Mouse (Mus musculus) CH12.LX (cell line): Measurements from ENCODE around the gene Cidec.

Experiments used
- CTCF ChIP-seq, 2 experiments: IDR thresholded peaks in 1 of 2; conservative IDR thresholded peaks in 1 of 2; 2 replicates each; pipeline ENCODE4 v1.5.1; 2011 to 2012; ENCODE audit warnings: low read depth in 2 of 2, low read length in 2 of 2, improper control_type of control experiment in 1 of 2, inconsistent platforms in 1 of 2, mild to moderate bottlenecking in 1 of 2, moderate library complexity in 1 of 2
- ELF1 ChIP-seq: IDR thresholded peaks from 2 replicates; pipeline ENCODE4 v1.6.1; 2014; ENCODE audit warnings: low read depth, mild to moderate bottlenecking, inconsistent platforms, low read length, improper control_type of control experiment
- EP300 ChIP-seq: IDR thresholded peaks from 2 replicates; pipeline ENCODE4 v1.6.1; 2011; ENCODE audit warnings: low read length, improper control_type of control experiment
- ETS1 ChIP-seq: conservative IDR thresholded peaks from 2 replicates; pipeline ENCODE4 v1.6.1; 2012; ENCODE audit warnings: low read depth, mild to moderate bottlenecking, inconsistent platforms, low read length, improper control_type of control experiment, moderate library complexity
- IRF4 ChIP-seq: IDR thresholded peaks from 2 replicates; pipeline ENCODE4 v1.6.1; 2014; ENCODE audit warnings: low read depth, mild to moderate bottlenecking, inconsistent platforms, low read length, improper control_type of control experiment
- JUN ChIP-seq: IDR thresholded peaks from 2 replicates; pipeline ENCODE4 v1.6.1; 2011; ENCODE audit warnings: low read depth, mild to moderate bottlenecking, low read length, improper control_type of control experiment, moderate library complexity; ENCODE audit not compliant: insufficient read depth
- JUND ChIP-seq: conservative IDR thresholded peaks from 2 replicates; pipeline ENCODE4 v1.6.1; 2011; ENCODE audit warnings: low read depth, low read length, improper control_type of control experiment
- MAFK ChIP-seq: IDR thresholded peaks from 2 replicates; pipeline ENCODE4 v1.6.1; 2011; ENCODE audit warnings: low read length, improper control_type of control experiment; ENCODE audit not compliant: insufficient replicate concordance
- MAX ChIP-seq: IDR thresholded peaks from 2 replicates; pipeline ENCODE4 v1.6.1; 2011; ENCODE audit warnings: low read length, improper control_type of control experiment
- MAZ ChIP-seq: IDR thresholded peaks from 2 replicates; pipeline ENCODE4 v1.6.1; 2012; ENCODE audit warnings: low read depth, mild to moderate bottlenecking, inconsistent platforms, low read length, improper control_type of control experiment, moderate library complexity
- MYC ChIP-seq: IDR thresholded peaks from 2 replicates; pipeline ENCODE4 v1.6.1; 2011; ENCODE audit warnings: low read depth, mild to moderate bottlenecking, improper control_type of control experiment, low read length
- POLR2A ChIP-seq: IDR thresholded peaks from 2 replicates; pipeline ENCODE4 v1.6.1; 2011; ENCODE audit warnings: low read depth, mild to moderate bottlenecking, improper control_type of control experiment, low read length

DNA sequence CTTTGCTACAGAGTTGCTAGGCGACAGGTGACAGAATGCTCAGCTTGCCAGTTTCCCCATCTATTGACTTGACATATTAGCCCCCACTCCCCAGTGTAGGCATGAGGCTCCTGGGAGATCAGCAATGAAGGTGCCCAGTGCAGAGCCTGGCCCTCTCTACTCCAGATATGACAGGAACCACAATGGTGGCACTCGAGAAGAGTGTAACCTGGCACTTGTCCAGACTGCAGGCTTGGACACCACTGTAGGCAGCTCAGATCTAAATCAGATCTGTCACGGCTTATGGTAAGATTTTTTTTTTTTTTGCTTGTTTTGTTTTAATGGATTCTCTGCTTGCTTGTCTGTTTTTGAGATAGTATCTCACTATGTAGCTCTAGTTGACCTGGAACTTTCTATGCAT is 1.9 kb downstream of the Cidec start:
- TF ChIP-seq IRF4: no peak
- no peak for TF ChIP-seq MAX
- TF ChIP-seq POLR2A: no peak
- no peak for TF ChIP-seq ETS1
- TF ChIP-seq CTCF (conservative IDR thresholded peaks at IDR 0.05 in 1 of 2, IDR thresholded peaks at IDR 0.05 in 1 of 2; ENCODE audit: low read depth in 2 of 2, low read length in 2 of 2): no peak
- TF ChIP-seq JUND: no peak
- TF ChIP-seq MAFK: no peak
- no peak for TF ChIP-seq MAZ
- no peak for TF ChIP-seq ELF1
- no peak for TF ChIP-seq EP300
- TF ChIP-seq JUN: no peak
- TF ChIP-seq MYC: no peak
